Mouse (Mus musculus) lung, postnatal 36 days (tissue): ENCODE results near the gene Kcnj13.

Experiments
- DNase-seq: peaks from one replicate; pipeline ENCODE4 v3.0.0; 2022; ENCODE audit warnings: mixed read lengths

Gene Kcnj13

GRCm38 (mm10) chr1:87394594-87394993 is at the start of gene Kcnj13:
TSS of gene Kcnj13 (minus strand) at chr1:87394729.
- DNase-seq, result peak; percentile 32

- DNase-seq, result no peak
Measured at GRCm38 (mm10) chr1:87436583-87436982, 42.1 kb upstream of the Kcnj13 start.

- no peak for DNase-seq
Measured at GRCm38 (mm10) chr1:87435125-87435524, 40.6 kb upstream of the Kcnj13 start.

- DNase-seq, result peak; percentile 61
Measured at GRCm38 (mm10) chr1:87418733-87419132, 24.2 kb upstream of the Kcnj13 start.

GRCm38 (mm10) chr1:87409380-87409779 is 14.9 kb upstream of the Kcnj13 start:
- DNase-seq, result peak; percentile 54

- no peak for DNase-seq
Measured at GRCm38 (mm10) chr1:87406012-87406411, 11.5 kb upstream of the Kcnj13 start.

GRCm38 (mm10) chr1:87404710-87405109 is 10.2 kb upstream of the Kcnj13 start:
- DNase-seq, result no peak

GRCm38 (mm10) chr1:87396923-87397586 is 2.5 kb upstream of the Kcnj13 start:
- peak; percentile 75 for DNase-seq

- peak; percentile 41 for DNase-seq
Measured at GRCm38 (mm10) chr1:87393444-87394195, 909 bp downstream of the Kcnj13 start.

- DNase-seq, result no peak
Measured at GRCm38 (mm10) chr1:87386436-87387092, 8.0 kb downstream of the Kcnj13 start.

- peak; percentile 8 for DNase-seq
Measured at GRCm38 (mm10) chr1:87381152-87381551, 13.4 kb downstream of the Kcnj13 start.

GRCm38 (mm10) chr1:87379919-87380318 is 14.6 kb downstream of the Kcnj13 start:
- peak; percentile 64 for DNase-seq

GRCm38 (mm10) chr1:87378024-87378560 is 16.4 kb downstream of the Kcnj13 start:
- no peak for DNase-seq

- DNase-seq, result no peak
Measured at GRCm38 (mm10) chr1:87360276-87360675, 34.3 kb downstream of the Kcnj13 start.

- DNase-seq, result no peak
Measured at GRCm38 (mm10) chr1:87350576-87350975, 44.0 kb downstream of the Kcnj13 start.
